Mouse (Mus musculus) cerebellum, postnatal 4 days (tissue): Measurements from ENCODE around the gene Tnrc6c.
A peak's percentile ranks its signal among the peaks of the same experiment; 100 is the strongest.
"Not testable (repeated sequence)": the region's sequence is repeated elsewhere in the genome, so short reads cannot be mapped to it uniquely, and the experiment has no call there.

Source experiments
- DNase-seq, 2 experiments: peaks; one replicate each; pipeline ENCODE4 v3.0.0; 2022; ENCODE audit warnings: low spot score in 2 of 2, mixed read lengths in 1 of 2

Gene Tnrc6c

GRCm38 (mm10) chr11:117768725-117769682 lies 114.9 kb downstream of the Tnrc6c start:
- peak in 1 of 2 experiments; percentile 69 for DNase-seq

- DNase-seq: no peak
Observed at GRCm38 (mm10) chr11:117769683-117770047, 115.6 kb downstream of the Tnrc6c start.

- no peak for DNase-seq
Observed at GRCm38 (mm10) chr11:117770407-117770806, 116.3 kb downstream of the Tnrc6c start.

- DNase-seq: no peak
Observed at GRCm38 (mm10) chr11:117772352-117772751, 118.3 kb downstream of the Tnrc6c start.

- DNase-seq: no peak
Observed at GRCm38 (mm10) chr11:117774925-117775324, 120.8 kb downstream of the Tnrc6c start.

- no peak for DNase-seq
Observed at GRCm38 (mm10) chr11:117775540-117775939, 121.5 kb downstream of the Tnrc6c start.

GRCm38 (mm10) chr11:117776085-117776792 lies 122.2 kb downstream of the Tnrc6c start:
- no peak for DNase-seq

GRCm38 (mm10) chr11:117777111-117777510 lies 123.0 kb downstream of the Tnrc6c start:
- DNase-seq: no peak

- DNase-seq: no peak
Observed at GRCm38 (mm10) chr11:117778031-117778430, 123.9 kb downstream of the Tnrc6c start.

- no peak for DNase-seq
Observed at GRCm38 (mm10) chr11:117778851-117779433, 124.9 kb downstream of the Tnrc6c start.

- DNase-seq: no peak
Observed at GRCm38 (mm10) chr11:117779434-117780198, 125.5 kb downstream of the Tnrc6c start.

GRCm38 (mm10) chr11:117780199-117780515 lies 126.1 kb downstream of the Tnrc6c start:
- DNase-seq: no peak

GRCm38 (mm10) chr11:117780582-117781111 lies 126.6 kb downstream of the Tnrc6c start:
- DNase-seq: no peak

- DNase-seq: no peak
Observed at GRCm38 (mm10) chr11:117781199-117781821, 127.2 kb downstream of the Tnrc6c start.

- no peak for DNase-seq
Observed at GRCm38 (mm10) chr11:117781993-117782704, 128.1 kb downstream of the Tnrc6c start, which contains the start of the genes Tmc8 and Tmc6. Gene Tmc8, plus strand, starts transcription at chr11:117782076. Gene Tmc6, minus strand, starts transcription at chr11:117782198.

GRCm38 (mm10) chr11:117782705-117783034 lies 128.6 kb downstream of the Tnrc6c start:
- no peak for DNase-seq

GRCm38 (mm10) chr11:117783089-117783488 lies 129.0 kb downstream of the Tnrc6c start:
- peak; percentile 54 to 74 for DNase-seq

- DNase-seq: no peak
Observed at GRCm38 (mm10) chr11:117783683-117784309, 129.7 kb downstream of the Tnrc6c start.

GRCm38 (mm10) chr11:117786294-117786693 lies 132.2 kb downstream of the Tnrc6c start:
- DNase-seq: peak in 1 of 2 experiments; percentile 61

GRCm38 (mm10) chr11:117788481-117788880 lies 134.4 kb downstream of the Tnrc6c start:
- not testable (repeated sequence) for DNase-seq
